Mouse (Mus musculus) gastrocnemius, adult 2 months (tissue): Measurements from ENCODE around the gene R3hdm1. TPM values are rescaled to one million over a fixed set of nuclear protein-coding genes. Genes with fewer than 3 reads are reported as not detected.
"Not testable (repeated sequence)": the region's sequence is repeated elsewhere in the genome, so short reads cannot be mapped to it uniquely, and the experiment has no call there.

Source experiments
- DNase-seq: peaks from one replicate; pipeline ENCODE4 v3.0.0; 2022
- H3K27ac ChIP-seq: fragments of 200-600 bp; 2 replicates; pipeline ENCODE4 v1.8.1; 2022; ENCODE audit warnings: mild to moderate bottlenecking
- H3K4me3 ChIP-seq: fragments of 200-600 bp; 2 replicates; pipeline ENCODE4 v1.8.1; 2022; ENCODE audit warnings: mild to moderate bottlenecking, moderate library complexity
- CTCF ChIP-seq: fragments of 200-600 bp; IDR thresholded peaks from 2 replicates; pipeline ENCODE4 v1.8.1; 2022; ENCODE audit warnings: antibody characterized with exemption, mild to moderate bottlenecking, moderate library complexity
- intact Hi-C: fragments of 180-260 bp; cut with DNase I; formaldehyde crosslinking; loops from one replicate; pipeline ENCODE4 v1.15.1; 2025
- total RNA-seq, 2 experiments: library from RNA; stranded (reverse); gene quantifications; 2 replicates each; pipeline ENCODE4 v1.2.3; 2021

Gene R3hdm1
- total RNA-seq, 2 experiments from 2014 or later = 63.8 to 85.9 TPM

- H3K27ac ChIP-seq = no peak overlapping the region
- no peak for TF ChIP-seq CTCF
- intact Hi-C loops = no loop called here
- no peak overlapping the region for H3K4me3 ChIP-seq
- no peak for DNase-seq
Measured at GRCm38 (mm10) chr1:128170104-128170503, 67.0 kb downstream of the R3hdm1 start.

GRCm38 (mm10) chr1:128191426-128191825 is 88.3 kb downstream of the R3hdm1 start:
- no peak for TF ChIP-seq CTCF
- Histone ChIP-seq H3K27ac (no peak overlapping the region), H3K4me3 (no peak overlapping the region)
- DNase-seq = no peak
- intact Hi-C loops = no loop called here

GRCm38 (mm10) chr1:128192369-128192768 is 89.3 kb downstream of the R3hdm1 start:
- DNase-seq = no peak
- H3K27ac ChIP-seq = no peak overlapping the region
- intact Hi-C loops = no loop called here

GRCm38 (mm10) chr1:128194011-128194410 is 90.9 kb downstream of the R3hdm1 start:
- intact Hi-C loops = no loop called here
- no peak for TF ChIP-seq CTCF
- DNase-seq = no peak
- Histone ChIP-seq H3K27ac (no peak overlapping the region), H3K4me3 (no peak overlapping the region)

More at GRCm38 (mm10) chr1:128192369-128192768, 89.3 kb downstream of the R3hdm1 start:
- no peak for TF ChIP-seq CTCF
- H3K4me3 ChIP-seq = no peak overlapping the region

- H3K4me3 ChIP-seq = no peak overlapping the region
- DNase-seq = no peak
- no peak overlapping the region for H3K27ac ChIP-seq
- no peak for TF ChIP-seq CTCF
- intact Hi-C loops = no loop called here
Measured at GRCm38 (mm10) chr1:128197353-128197752, 94.3 kb downstream of the R3hdm1 start.

- Histone ChIP-seq H3K27ac (no peak overlapping the region), H3K4me3 (no peak overlapping the region)
- no peak for TF ChIP-seq CTCF
- intact Hi-C loops = no loop called here
- DNase-seq = no peak
Measured at GRCm38 (mm10) chr1:128213261-128213660, 110.2 kb downstream of the R3hdm1 start.

GRCm38 (mm10) chr1:128221886-128222285 is 118.8 kb downstream of the R3hdm1 start:
- no peak for TF ChIP-seq CTCF
- Histone ChIP-seq H3K4me3 (no peak overlapping the region), H3K27ac (no peak overlapping the region)
- intact Hi-C loops = loop anchor here (5.0 kb wide), 1 partner anchor 35 kb away; no protein-coding TSS in a partner anchor
- no peak for DNase-seq

GRCm38 (mm10) chr1:128223304-128223703 is 120.2 kb downstream of the R3hdm1 start:
- DNase-seq = no peak
- no peak overlapping the region for H3K4me3 ChIP-seq
- peak; percentile 45 for TF ChIP-seq CTCF
- H3K27ac ChIP-seq = no peak overlapping the region
- intact Hi-C loops = loop anchor here (5.0 kb wide), 1 partner anchor 34 kb away; no protein-coding TSS in a partner anchor

GRCm38 (mm10) chr1:128235181-128235580 is 132.1 kb downstream of the R3hdm1 start:
- no peak for TF ChIP-seq CTCF
- intact Hi-C loops = no loop called here
- Histone ChIP-seq H3K27ac (no peak overlapping the region), H3K4me3 (no peak overlapping the region)
- no peak for DNase-seq

GRCm38 (mm10) chr1:128243627-128243995 is 140.5 kb downstream of the R3hdm1 start, which contains the start of gene Ubxn4:
TSS of gene Ubxn4 (plus strand) at chr1:128243964.
- intact Hi-C loops = no loop called here
- no peak for DNase-seq
- Histone ChIP-seq H3K4me3 (peak within 1 kb of the TSS; percentile 97), H3K27ac (peak within 1 kb of the TSS; percentile 97)
- no peak for TF ChIP-seq CTCF

- Histone ChIP-seq H3K4me3 (peak overlapping the region; percentile 97), H3K27ac (peak overlapping the region; percentile 97)
- no peak for TF ChIP-seq CTCF
- peak; percentile 97 for DNase-seq
- intact Hi-C loops = no loop called here
Measured at GRCm38 (mm10) chr1:128243996-128244726, 141.1 kb downstream of the R3hdm1 start.

GRCm38 (mm10) chr1:128244727-128245355 is 141.7 kb downstream of the R3hdm1 start:
- DNase-seq = peak; percentile 63
- Histone ChIP-seq H3K4me3 (peak overlapping the region; percentile 97), H3K27ac (peak overlapping the region; percentile 97)
- intact Hi-C loops = no loop called here
- TF ChIP-seq CTCF = no peak

- H3K4me3 ChIP-seq, DNase-seq, intact Hi-C loops, H3K27ac ChIP-seq: not testable (repeated sequence)
Measured at GRCm38 (mm10) chr1:128267061-128267460, 164.0 kb downstream of the R3hdm1 start.
